Mouse (Mus musculus) spleen, postnatal 0 days (tissue): Measurements from ENCODE around the gene Col5a1. TPM values are rescaled to one million over a fixed set of nuclear protein-coding genes. Genes with fewer than 3 reads are reported as not detected.

Experiments used
- polyA plus RNA-seq: library from polyadenylated mRNA; unstranded; fragments of >200 nt; fragmentation: Nextera tagmentation; extraction: Ambion mirVana; gene quantifications from 2 replicates; pipeline ENCODE4 v1.2.1, GENCODE M21; 2015

Col5a1 gene
- 34.7 and 37.0 TPM in 2 replicates for polyA plus RNA-seq

GRCm38 (mm10) chr2:27886148-27886551 lies at the start of gene Col5a1:
Gene Col5a1 (plus strand): TSS chr2:27886425.

GRCm38 (mm10) chr2:28084768-28085167 lies 198.5 kb downstream of the Col5a1 start, which contains the start of gene Fcnb:
Gene Fcnb (minus strand): TSS chr2:28084885.

Other genes starting within 250 kb of the Col5a1 start
- gene Rxra, start 210.0 kb upstream of the Col5a1 start, polyA plus RNA-seq = 4.8 and 6.9 TPM in 2 replicates
- 40.3 and 52.4 TPM in 2 replicates for gene Fcnb, start 198.5 kb downstream of the Col5a1 start, polyA plus RNA-seq